Mouse (Mus musculus): Measurements from ENCODE around the gene Rdh1.

DNA sequence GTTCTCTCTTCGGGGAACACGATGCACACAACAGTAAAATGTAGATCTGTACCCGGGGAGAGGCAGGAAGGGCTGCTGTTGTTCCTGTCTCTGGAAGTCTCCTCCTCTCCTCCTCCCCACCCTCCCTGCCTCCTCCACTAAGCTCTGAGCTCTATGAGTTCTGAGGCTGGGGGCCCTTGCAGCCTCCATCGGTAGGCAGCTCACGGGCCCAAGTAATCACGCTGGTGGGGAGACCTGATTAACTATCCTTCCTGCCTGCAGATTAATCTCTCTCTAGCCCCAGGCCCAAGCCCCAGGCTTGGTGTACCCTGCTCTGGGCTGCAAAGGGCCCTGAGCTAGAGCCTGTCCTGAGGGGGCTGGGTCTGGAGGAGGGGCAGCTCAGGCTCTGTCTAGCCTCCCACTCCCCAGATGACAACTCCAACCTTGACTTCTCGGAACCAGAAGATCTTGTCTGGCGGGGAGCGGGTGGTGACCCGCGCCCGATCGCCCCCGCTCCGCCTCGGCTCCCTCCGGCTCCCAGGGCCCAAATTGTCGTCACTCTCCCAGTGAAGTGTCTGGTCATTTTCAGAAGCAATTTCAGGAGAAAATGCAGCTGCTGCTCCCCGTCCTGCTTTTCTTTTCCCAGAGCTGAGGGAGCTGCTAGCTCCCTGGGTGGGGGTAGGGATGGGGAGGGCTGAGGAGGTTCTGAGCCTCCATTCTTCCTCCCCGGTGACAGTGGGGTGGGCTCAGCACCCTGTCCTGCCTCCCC, 37.7 kb upstream of the Rdh1 start:
- TF ChIP-seq CTCF (IDR thresholded peaks at IDR 0.05; ENCODE audit: low read depth, low read length): no peak
- no peak for TF ChIP-seq GATA1 (IDR thresholded peaks at IDR 0.05; ENCODE audit: borderline replicate concordance, low read length)
- TF ChIP-seq POLR2AphosphoS5 (IDR thresholded peaks at IDR 0.05; ENCODE audit: insufficient replicate concordance, low read depth, low read length): no peak
- TF ChIP-seq TAL1 (conservative IDR thresholded peaks at IDR 0.05; ENCODE audit: low read depth, low read length): no peak

Data from G1E (cell line).